Mouse (Mus musculus) stomach, embryonic 15.5 days (tissue): ENCODE results near the gene Zcchc2. TPM values are rescaled to one million over a fixed set of nuclear protein-coding genes. Genes with fewer than 3 reads are reported as not detected.

Source experiments
- ATAC-seq: fragments of 200-750 bp; cut with Nextera tagmentation; 2 replicates; pipeline ENCODE4 v1.8.0; 2017; ENCODE audit warnings: low read depth, moderate number of reproducible peaks, moderate TSS enrichment; ENCODE audit not compliant: insufficient read depth, low FRiP score
- H3K27ac ChIP-seq: fragments of 300-500 bp; sonication (generic); 2 replicates; pipeline ENCODE4 v1.5.1; 2015; ENCODE audit warnings: mild to moderate bottlenecking, inconsistent platforms
- H3K27me3 ChIP-seq: fragments of 300-500 bp; sonication (generic); replicated peaks from 2 replicates; pipeline ENCODE4 v1.6.1; 2015; ENCODE audit warnings: inconsistent platforms
- H3K36me3 ChIP-seq: fragments of 300-500 bp; sonication (generic); 2 replicates; pipeline ENCODE4 v1.6.1; 2015; ENCODE audit warnings: inconsistent platforms
- H3K4me1 ChIP-seq: fragments of 300-500 bp; sonication (generic); 2 replicates; pipeline ENCODE4 v1.6.1; 2015; ENCODE audit warnings: inconsistent platforms
- H3K4me2 ChIP-seq: fragments of 300-500 bp; sonication (generic); 2 replicates; pipeline ENCODE4 v1.6.1; 2015; ENCODE audit warnings: mild to moderate bottlenecking, inconsistent platforms
- H3K4me3 ChIP-seq: fragments of 300-500 bp; sonication (generic); replicated peaks from 2 replicates; pipeline ENCODE4 v1.5.1; 2015; ENCODE audit warnings: inconsistent platforms
- H3K9ac ChIP-seq: fragments of 300-500 bp; sonication (generic); 2 replicates; pipeline ENCODE4 v1.6.1; 2015; ENCODE audit warnings: inconsistent platforms
- H3K9me3 ChIP-seq: fragments of 300-500 bp; sonication (generic); 2 replicates; pipeline ENCODE4 v1.6.1; 2016; ENCODE audit warnings: inconsistent platforms
- WGBS: fragments of 180-500 bp; shearing (Covaris S2); methylation state at CpG from one replicate; pipeline ENCODE4 v1.1.7; 2015; 5-methylcytosine and 5-hydroxymethylcytosine counted together
- polyA plus RNA-seq: library from polyadenylated mRNA; unstranded; fragments of >200 nt; fragmentation: Nextera tagmentation; extraction: Ambion mirVana; gene quantifications from 2 replicates; pipeline ENCODE4 v1.2.1, GENCODE M21; 2015

The Zcchc2 gene
- polyA plus RNA-seq, 1 experiment from 2014 or later: 2.5 TPM

DNA sequence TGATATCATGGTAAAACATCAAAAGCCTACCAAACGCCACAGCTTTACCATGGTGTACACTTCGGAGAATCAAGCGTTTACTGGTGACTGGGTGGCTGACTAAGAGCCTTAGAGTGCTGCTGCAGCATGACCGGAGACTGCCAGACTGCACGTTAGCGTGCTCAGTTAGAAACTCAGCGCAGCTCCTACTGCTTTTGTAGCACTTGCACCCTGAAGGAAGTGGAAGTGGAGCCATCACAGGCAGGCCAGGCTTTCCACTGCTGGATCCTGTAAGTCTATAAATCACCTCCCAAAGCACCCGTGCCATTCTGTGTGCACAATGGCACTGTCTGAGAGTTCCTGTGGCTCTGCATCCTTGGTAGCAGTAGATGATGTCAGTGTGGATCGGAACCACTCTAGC is 52.0 kb downstream of the Zcchc2 start:
- Histone ChIP-seq H3K27me3 (no peaks in the 10 kb centered on the region), H3K9me3 (no peaks in the 10 kb centered on the region), H3K4me1 (no peaks in the 10 kb centered on the region), H3K36me3 (no peaks in the 10 kb centered on the region), H3K9ac (no peak overlapping the region), H3K27ac (no peak overlapping the region), H3K4me2 (no peak overlapping the region), H3K4me3 (no peak overlapping the region)
- 87% methylated on average over 9 of the region's 9 CpGs for WGBS
- no peak for ATAC-seq

DNA sequence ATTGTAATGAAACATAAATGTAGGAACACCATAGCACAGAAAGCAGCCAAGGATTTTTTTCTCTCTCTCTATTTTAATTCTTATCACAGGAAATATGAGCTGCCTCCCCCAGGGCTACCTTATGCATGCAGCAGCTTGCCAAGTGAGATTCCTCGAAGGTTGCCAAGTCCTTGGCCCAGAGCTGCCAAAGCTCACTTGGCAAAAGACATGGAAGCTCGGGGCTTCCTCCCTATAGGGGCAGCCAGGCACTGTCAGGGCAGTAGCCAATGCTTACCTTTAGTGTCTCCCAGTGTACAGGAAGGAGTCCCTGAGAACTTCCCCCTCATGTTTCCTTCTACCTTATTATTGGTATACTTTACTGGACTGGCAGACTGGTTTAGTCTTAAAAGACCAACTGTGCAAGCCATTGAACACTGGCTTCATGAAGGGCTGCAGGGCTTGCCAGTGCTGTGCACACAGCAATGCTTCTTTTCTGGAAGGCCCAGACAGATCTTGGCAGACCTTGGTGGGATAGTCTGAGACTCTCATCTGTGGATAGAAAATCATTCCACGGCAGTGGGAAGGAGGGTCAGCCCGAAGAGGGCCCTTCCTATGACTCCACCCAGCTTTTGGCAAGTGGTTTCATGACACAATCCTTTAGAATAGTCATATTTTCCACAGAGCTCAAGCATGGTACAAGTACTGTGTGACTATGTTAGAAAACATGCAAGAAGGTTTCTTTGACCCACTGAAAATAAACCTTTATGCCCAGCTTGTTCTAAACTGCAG is 53.0 kb downstream of the Zcchc2 start:
- ATAC-seq: no peak
- Histone ChIP-seq H3K4me1 (no peaks in the 10 kb centered on the region), H3K4me3 (no peak overlapping the region), H3K36me3 (no peaks in the 10 kb centered on the region), H3K9me3 (no peaks in the 10 kb centered on the region), H3K9ac (no peak overlapping the region), H3K4me2 (no peak overlapping the region), H3K27me3 (no peaks in the 10 kb centered on the region), H3K27ac (no peak overlapping the region)
- WGBS: 69% methylated on average over 4 of the region's 4 CpGs

DNA sequence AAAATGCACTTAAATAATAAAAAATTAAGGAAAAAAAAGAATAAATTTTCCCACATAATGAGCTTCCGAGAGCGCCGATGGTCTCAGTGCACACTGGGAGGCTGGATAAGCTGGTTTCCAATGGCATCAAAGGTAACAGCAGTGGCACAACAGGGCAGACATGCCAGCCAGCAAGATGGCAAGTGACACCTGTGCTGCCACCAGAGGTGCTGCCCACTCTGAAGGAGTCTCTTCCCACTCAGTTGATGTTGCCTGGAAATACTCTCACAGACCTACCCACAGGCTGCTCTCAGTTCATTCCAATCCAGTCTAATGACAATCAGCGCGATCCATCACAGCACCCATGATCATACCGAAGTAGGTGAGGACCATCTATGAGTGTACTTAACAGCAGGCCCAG is 58.8 kb downstream of the Zcchc2 start:
- WGBS: 88% methylated on average over 6 of the region's 6 CpGs
- H3K27me3 ChIP-seq: no peaks in the 10 kb centered on the region
- H3K27ac ChIP-seq: no peak overlapping the region
- H3K4me3 ChIP-seq: no peak overlapping the region
- no peaks in the 10 kb centered on the region for H3K9me3 ChIP-seq
- H3K4me2 ChIP-seq: no peak overlapping the region
- no peaks in the 10 kb centered on the region for H3K36me3 ChIP-seq
- no peak for ATAC-seq
- H3K4me1 ChIP-seq: no peaks in the 10 kb centered on the region
- H3K9ac ChIP-seq: no peak overlapping the region

DNA sequence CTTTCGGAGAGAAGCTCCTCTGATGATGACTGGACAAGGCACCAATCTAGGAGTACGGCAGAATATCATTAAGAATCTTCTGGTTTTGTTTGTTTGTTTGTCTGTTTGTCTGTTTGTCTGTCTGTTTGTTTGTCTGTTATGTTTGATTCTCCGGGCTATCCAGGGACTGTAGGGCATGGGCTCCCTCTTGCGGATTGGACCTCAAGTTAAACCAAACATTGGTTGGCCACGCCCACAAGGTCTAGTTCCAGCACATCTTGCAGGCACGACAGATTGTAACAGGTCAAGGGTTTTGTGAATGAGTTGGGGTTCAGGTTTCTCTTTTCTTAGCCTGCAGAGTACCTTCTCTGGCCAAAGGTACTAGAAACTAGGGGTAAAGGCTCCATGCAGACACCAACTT is 64.8 kb downstream of the Zcchc2 start:
- H3K4me2 ChIP-seq: no peak overlapping the region
- no peak overlapping the region for H3K9ac ChIP-seq
- no peaks in the 10 kb centered on the region for H3K36me3 ChIP-seq
- no peak overlapping the region for H3K27ac ChIP-seq
- no peaks in the 10 kb centered on the region for H3K9me3 ChIP-seq
- H3K4me1 ChIP-seq: no peaks in the 10 kb centered on the region
- H3K27me3 ChIP-seq: no peaks in the 10 kb centered on the region
- 58% methylated on average over 6 of the region's 6 CpGs for WGBS
- no peak for ATAC-seq
- H3K4me3 ChIP-seq: no peak overlapping the region

DNA sequence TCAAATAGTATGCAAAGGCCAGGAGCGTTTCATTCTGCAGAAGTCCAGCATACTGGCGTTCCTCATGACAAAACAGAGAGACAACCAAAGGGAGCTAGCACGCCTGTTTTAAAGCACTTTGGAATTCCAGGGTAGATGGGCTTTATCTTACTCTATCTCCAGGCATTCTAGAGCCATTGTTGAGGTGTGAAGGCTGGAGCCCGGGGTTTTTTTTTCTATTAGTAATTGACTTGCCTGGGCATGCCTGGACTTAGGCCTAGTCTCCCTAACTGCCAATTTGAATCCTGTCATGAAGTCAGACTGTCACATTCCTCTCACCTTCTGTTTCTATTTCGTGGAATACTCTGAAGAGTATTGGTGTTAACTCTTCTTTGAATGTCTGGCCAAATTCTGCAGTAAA is 68.1 kb downstream of the Zcchc2 start:
- no peak for ATAC-seq
- no peak overlapping the region for H3K9ac ChIP-seq
- no peaks in the 10 kb centered on the region for H3K4me1 ChIP-seq
- no peaks in the 10 kb centered on the region for H3K27me3 ChIP-seq
- no peak overlapping the region for H3K27ac ChIP-seq
- WGBS: 64% methylated on average over 5 of the region's 5 CpGs
- no peak overlapping the region for H3K4me2 ChIP-seq
- no peaks in the 10 kb centered on the region for H3K36me3 ChIP-seq
- no peaks in the 10 kb centered on the region for H3K9me3 ChIP-seq
- H3K4me3 ChIP-seq: no peak overlapping the region

DNA sequence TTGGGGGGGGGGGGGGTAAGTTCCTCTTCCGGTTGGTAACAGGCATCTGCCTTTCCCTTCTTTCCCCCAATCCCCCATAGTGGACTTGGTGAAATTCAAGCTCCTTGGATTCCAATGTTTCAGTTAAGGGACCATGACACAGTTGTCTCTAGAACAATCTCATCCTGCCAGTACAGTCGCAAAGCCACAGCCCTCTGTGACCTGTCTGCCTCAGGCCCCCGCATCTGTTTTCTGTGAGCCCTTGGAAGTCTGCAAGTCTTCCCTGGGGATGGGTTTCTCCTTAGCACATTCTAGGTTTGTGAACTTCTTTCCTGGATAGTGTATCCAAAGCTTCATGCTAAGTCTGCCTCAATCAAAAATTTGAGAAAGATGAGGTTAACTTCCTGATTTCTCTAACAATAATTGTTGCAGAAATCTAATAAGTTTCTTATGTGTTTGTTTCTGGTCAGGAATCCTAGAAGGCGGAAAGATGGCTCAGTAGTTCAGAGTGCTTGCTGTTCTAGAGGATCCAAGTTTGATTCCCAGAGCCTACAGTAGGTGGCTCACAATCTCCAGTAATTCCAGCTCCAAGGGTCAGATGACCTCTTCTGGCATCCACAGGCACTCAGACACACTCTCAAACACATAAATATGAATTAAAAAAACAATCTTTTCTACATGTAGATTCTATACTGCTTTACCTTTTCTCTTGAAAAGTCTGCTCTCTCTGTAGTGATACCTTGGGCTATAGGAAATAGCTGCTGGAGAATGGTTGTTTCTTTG is 69.5 kb downstream of the Zcchc2 start:
- Histone ChIP-seq H3K27ac (no peak overlapping the region), H3K27me3 (no peaks in the 10 kb centered on the region), H3K4me1 (no peaks in the 10 kb centered on the region), H3K36me3 (no peaks in the 10 kb centered on the region), H3K9me3 (no peaks in the 10 kb centered on the region), H3K4me2 (no peak overlapping the region), H3K9ac (no peak overlapping the region), H3K4me3 (no peak overlapping the region)
- WGBS: 83% methylated on average over 4 of the region's 4 CpGs
- no peak for ATAC-seq

DNA sequence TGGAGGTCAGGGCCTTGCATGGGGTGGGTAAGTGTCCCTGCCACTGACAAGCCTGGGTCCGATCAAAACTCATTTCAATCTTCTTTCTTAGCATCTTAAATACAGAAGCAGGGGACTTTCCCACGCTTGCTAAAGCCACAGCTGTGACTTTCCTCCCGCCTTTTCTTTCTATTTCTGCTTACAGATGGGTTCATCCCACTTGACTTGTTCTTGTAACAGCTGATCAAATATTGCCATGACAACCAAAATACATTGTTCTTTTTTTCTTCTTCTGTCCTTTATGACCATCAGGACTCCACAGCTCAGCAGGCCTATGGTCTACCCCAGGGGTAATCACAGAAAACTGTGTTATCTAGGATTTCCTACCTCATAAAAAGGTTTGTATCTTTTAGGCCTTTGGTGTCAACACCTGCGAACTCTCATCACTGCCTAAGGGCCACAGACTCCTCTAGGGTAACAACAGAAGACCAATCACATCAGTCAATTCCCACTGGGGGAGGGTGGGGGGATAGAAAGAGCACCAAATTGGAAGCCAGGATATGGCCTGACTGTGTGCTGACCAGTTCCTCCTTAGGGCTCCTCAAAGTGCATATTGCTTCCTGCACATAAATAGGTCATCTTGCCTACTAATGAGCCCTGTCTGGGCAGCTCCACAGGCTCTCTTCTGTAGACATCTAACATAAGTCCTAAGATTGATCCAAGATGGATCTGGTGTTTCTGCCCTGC is 71.1 kb downstream of the Zcchc2 start:
- Histone ChIP-seq H3K4me3 (no peak overlapping the region), H3K36me3 (no peaks in the 10 kb centered on the region), H3K27me3 (no peaks in the 10 kb centered on the region), H3K4me1 (no peaks in the 10 kb centered on the region), H3K27ac (no peak overlapping the region), H3K4me2 (no peak overlapping the region), H3K9me3 (no peaks in the 10 kb centered on the region), H3K9ac (no peak overlapping the region)
- no peak for ATAC-seq
- WGBS: 73% methylated on average over 4 of the region's 4 CpGs

DNA sequence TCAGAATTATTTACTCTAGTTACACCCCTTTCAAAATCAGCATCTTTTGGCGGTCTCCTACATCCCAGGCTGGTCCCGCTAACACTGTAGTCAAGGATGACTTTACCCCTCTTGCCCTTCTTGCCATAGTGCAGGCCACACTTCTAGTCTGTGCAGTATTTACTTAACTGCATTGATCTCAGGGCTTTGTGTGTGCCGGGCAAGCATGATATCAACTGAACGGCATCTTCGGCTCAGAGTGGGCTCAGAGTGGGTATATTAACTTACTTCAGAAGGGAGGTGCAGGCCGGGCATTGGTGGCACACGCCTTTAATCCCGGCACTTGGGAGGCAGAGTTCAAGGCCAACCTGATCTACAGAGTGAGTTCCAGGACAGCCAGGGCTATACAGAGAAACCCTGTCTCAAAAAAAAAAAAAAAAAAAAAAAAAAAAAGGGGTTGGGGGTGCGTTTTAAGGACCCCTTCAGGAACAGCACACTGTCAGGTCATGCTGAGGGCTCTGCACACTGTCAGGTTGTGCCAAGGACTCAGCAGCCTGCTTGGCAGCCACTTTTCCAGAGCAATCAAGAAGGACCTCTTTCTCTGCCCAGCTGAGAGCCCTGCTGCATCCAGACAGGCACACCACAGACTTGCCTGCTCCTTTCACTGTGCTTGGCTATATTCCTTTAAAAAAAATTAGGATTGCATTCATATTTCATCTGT is 72.8 kb downstream of the Zcchc2 start:
- Histone ChIP-seq H3K36me3 (no peaks in the 10 kb centered on the region), H3K4me2 (no peak overlapping the region), H3K9me3 (no peaks in the 10 kb centered on the region), H3K9ac (no peak overlapping the region), H3K27me3 (no peaks in the 10 kb centered on the region), H3K4me3 (no peak overlapping the region), H3K4me1 (no peaks in the 10 kb centered on the region), H3K27ac (no peak overlapping the region)
- ATAC-seq: no peak
- 72% methylated on average over 9 of the region's 9 CpGs for WGBS

DNA sequence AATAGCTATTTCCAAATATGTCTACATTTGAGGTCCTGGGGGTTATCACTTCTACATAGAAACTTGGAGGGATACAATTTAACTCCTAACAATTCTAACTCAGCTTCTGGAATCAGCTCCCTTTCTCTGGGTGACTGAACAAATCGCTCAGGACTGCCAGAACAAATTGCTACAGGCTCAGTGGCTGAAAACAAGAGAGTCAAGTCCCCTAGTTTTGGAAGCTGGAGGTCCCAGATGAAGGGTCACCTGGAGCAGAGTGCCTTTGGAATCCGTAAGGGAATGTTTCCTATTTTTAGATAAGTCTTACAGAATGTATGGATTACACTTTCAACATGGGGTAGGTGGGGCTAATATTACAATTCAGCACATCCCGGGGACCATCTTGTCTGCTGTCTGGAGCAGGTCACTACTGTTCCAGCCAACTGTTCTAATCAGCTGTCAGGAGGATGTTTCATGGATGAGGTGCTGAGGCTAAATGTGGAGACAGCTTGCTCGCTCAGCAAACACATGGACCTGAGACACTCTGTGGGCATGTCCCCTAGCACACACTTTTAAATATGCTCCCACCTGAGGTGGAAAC is 73.5 kb downstream of the Zcchc2 start:
- H3K36me3 ChIP-seq: no peaks in the 10 kb centered on the region
- H3K4me3 ChIP-seq: no peak overlapping the region
- no peaks in the 10 kb centered on the region for H3K27me3 ChIP-seq
- H3K27ac ChIP-seq: no peak overlapping the region
- no peak for ATAC-seq
- no peak overlapping the region for H3K4me2 ChIP-seq
- H3K9ac ChIP-seq: no peak overlapping the region
- WGBS: 76% methylated on average over 4 of the region's 4 CpGs
- H3K4me1 ChIP-seq: no peaks in the 10 kb centered on the region
- no peaks in the 10 kb centered on the region for H3K9me3 ChIP-seq

DNA sequence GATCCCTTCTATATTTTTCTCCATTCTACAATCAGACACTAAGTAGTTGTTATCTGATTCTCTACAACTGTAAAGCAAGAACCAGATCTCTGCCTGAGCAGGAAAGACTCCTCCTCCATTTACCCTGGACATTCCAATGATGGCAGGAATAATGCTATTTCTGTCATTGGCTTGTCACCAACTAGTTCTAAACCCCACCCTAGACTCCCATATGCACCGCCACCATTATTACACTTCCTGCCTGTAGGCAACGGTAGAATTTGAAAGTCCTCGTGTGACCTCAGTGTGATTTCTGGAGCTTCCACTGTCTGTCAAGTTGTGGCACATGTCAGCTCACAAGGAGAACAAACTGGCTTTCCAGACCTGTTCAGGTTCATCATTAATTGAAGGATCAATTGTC is 74.1 kb downstream of the Zcchc2 start:
- 53% methylated on average over 3 of the region's 3 CpGs for WGBS
- no peaks in the 10 kb centered on the region for H3K4me1 ChIP-seq
- no peak overlapping the region for H3K4me2 ChIP-seq
- no peak overlapping the region for H3K27ac ChIP-seq
- ATAC-seq: no peak
- H3K4me3 ChIP-seq: no peak overlapping the region
- no peak overlapping the region for H3K9ac ChIP-seq
- no peaks in the 10 kb centered on the region for H3K36me3 ChIP-seq
- H3K27me3 ChIP-seq: no peaks in the 10 kb centered on the region
- H3K9me3 ChIP-seq: no peaks in the 10 kb centered on the region

DNA sequence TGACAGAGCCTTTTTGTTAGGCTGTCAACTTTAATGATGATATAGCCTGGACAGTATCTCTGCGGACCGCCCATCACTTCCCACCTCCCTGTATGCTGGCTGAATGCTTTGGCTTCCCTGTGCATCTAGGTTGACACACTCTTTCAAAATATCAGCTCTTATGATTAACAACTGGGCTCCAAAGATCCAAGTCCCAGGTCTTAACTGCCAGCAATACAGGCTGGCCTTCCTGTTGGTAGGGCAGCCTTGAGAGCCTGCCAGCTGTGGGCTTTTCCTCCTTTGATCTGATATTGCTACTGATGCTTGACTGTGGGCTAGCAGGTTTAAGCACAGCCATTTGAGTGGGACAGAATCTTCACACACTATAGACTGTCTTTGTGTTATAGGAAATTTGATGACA is 74.5 kb downstream of the Zcchc2 start:
- no peaks in the 10 kb centered on the region for H3K36me3 ChIP-seq
- H3K4me1 ChIP-seq: no peaks in the 10 kb centered on the region
- no peak; the same call in 1 of the 2 replicates for ATAC-seq
- H3K9me3 ChIP-seq: no peaks in the 10 kb centered on the region
- H3K4me2 ChIP-seq: no peak overlapping the region
- no peaks in the 10 kb centered on the region for H3K27me3 ChIP-seq
- no peak overlapping the region for H3K4me3 ChIP-seq
- WGBS: 91% methylated on average over 2 of the region's 2 CpGs
- no peak overlapping the region for H3K27ac ChIP-seq
- no peak overlapping the region for H3K9ac ChIP-seq
